Mouse (Mus musculus) skeletal muscle tissue, adult 2 months (tissue): Measurements from ENCODE around the gene Klre1.

Experiments used
- DNase-seq: peaks from one replicate; pipeline ENCODE4 v3.0.0-alpha.2; 2012; ENCODE audit warnings: low read depth, low spot score

Klre1 gene

GRCm38 (mm10) chr6:129577605-129578004 lies at the start of gene Klre1:
TSS of gene Klre1 (plus strand) at chr6:129577905.
- no peak for DNase-seq

DNA sequence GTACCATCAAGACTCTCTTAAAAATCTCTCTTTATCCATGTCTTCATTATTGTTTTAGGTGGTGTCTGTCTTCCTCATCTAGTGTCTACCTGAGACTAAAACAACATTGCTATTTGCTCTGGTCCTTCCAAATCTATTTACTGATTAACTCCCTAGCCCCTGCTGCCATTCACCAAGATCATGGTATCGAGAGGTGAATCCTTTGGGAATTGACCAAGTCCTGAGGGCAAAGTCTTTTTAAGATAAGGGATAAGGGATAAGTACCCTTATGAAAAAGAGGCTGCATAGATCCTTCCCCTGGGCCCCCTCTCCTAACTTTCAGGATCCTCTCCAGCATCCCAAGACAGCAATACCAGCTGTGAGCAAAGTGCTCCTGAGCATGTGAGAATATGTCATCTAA lies 48.1 kb upstream of the Klre1 start:
- DNase-seq: no peak

- no peak for DNase-seq
Observed at GRCm38 (mm10) chr6:129530261-129530660, 47.4 kb upstream of the Klre1 start.

DNA sequence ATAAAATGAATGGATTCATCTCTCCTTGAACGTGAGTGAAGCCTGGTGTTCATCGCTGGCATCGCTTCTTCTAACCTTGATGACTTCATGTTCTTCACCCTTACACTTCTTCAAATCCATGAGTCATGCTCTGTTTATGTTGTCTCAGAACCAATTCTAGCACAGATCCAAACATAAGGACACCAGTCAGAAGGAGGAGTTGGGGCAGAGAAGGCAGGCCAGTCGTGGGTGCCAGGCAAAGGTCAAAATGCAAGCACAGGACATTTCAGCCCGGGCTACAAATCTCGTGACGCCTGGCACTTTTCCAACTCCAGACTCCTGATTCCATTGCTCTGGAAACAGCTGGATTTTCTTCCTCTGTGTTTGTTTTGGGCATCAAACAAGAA lies 45.2 kb upstream of the Klre1 start:
- peak; percentile 65 for DNase-seq

DNA sequence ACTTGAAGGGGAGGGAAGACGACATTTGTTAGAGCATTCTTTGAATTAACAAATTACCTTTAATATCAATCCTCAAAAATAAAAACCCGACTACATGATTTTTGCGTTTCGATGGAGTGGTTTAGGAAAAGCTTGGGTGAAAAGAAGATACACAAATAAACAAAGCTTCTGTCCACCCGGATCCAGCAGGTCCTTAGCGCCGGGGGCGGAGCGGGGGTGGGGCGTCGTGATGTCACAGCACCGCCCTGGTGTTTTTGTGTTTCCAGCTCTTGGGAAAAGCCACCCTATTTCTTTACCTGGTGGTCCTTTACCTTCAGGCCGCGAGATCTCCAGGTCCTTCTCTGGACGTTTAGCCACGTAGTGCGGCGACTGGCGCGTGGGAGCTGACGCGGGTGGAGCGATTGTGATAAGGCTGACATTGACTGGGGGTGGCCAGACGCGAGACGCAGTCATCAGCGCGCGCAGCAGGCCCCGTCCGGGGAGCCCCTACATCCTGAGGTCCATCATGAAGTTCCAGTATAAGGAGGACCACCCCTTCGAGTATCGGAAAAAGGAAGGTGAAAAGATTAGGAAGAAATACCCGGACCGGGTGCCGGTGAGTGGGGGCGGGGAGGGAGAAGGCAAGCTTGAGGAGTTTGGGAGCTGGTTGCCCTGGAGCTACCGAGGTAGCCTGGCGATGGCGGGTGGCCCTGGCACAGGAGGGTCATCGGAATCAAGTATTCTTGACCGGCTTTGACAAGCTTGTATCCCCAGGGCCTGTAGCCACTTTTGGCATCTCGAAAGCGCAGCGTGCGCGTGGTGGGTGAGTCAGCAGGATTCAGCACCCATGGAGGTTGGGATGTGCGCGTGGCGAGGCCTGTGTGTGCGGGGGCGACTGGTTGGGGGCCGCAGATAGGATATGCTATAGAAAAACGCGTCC lies 44.5 kb upstream of the Klre1 start, which contains the start of gene Gabarapl1:
Gene Gabarapl1 (plus strand): TSS at position 219 of the 919 bp plus-strand sequence.
- peak; percentile 54 for DNase-seq

DNA sequence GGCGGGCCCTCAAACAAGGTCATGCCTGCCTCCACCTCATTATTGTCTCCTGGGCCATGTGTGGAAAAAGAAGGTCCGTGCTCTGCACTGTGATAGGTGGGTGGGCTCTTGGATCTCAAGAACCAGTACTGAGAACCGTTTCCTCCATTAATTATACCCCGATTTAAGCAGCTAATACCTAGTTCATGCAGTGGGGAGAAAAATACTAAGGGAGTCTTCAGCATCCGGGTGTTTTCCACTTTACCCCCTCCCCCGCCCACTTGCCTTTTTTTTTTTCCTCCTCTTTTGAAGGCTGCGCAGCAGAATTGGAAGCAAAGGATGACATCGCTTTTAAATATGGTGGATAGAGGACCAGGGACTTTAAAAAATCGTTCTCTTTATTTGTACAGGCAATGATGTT lies 43.6 kb upstream of the Klre1 start:
- DNase-seq: no peak

DNA sequence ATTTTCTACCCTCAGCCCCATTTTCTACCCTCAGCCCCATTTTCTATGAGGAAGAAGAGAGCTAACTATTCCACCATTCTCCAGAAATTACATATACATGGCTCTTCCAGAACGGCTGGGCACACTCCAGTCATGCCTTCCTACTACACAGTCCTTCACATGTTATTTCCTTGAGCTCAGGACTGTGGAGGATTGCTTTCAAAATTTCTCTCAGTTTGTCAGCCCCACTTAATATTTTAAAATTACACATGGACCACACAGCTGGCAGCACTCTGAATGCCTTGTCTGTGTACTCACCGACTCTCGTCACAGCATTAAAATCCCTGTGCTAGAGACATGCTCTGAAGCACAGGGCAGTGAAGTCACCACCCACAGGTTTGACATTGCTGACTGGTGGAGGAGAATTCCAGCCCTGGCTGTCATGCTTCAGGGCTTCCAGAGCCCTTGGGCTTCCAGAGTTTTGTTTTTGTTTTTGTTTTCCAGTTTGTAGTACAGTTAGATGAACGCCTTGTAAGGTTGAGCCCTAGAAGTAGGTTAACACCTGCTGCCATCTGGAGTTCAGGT lies 43.0 kb upstream of the Klre1 start:
- no peak for DNase-seq

DNA sequence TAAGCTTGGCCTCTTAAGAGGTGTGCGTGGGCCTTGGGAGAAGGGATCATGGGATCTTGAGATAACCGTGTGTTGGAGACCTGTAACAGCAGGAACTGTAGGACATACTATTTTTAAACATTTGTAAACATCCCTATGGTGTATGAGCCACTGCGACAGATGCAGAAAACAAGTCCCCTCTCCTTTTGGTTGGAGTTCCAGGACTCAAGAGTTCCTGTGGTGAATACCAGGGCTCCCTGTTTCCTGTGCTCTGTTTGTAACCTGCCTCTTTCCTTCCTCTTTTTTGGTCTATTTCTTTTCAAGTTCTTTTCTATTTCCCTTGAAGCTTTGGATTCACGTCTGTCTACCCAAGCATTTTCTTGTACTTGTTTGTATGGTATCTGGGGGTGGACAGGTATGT lies 42.0 kb upstream of the Klre1 start:
- no peak for DNase-seq

DNA sequence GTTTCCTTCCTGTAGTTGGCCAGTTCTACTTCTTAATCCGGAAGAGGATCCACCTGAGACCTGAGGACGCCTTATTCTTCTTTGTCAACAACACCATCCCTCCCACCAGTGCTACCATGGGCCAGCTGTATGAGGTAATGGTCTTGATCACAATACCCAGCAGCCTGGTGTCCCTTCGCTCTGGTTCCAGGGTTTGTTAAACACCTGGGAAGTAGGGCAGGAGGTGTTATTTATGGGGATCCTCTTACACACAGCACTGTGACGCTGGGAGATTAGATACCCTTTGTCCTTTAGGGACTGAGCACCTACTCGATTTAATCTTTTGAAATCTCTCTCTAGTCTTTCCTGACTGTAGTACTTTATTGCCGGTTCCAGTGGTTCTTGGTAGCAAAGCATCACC lies 39.1 kb upstream of the Klre1 start:
- no peak for DNase-seq

GRCm38 (mm10) chr6:129541931-129542330 lies 35.8 kb upstream of the Klre1 start:
- no peak for DNase-seq

GRCm38 (mm10) chr6:129542540-129542939 lies 35.2 kb upstream of the Klre1 start:
- no peak for DNase-seq

- peak; percentile 45 for DNase-seq
Observed at GRCm38 (mm10) chr6:129543709-129544606, 33.7 kb upstream of the Klre1 start.

DNA sequence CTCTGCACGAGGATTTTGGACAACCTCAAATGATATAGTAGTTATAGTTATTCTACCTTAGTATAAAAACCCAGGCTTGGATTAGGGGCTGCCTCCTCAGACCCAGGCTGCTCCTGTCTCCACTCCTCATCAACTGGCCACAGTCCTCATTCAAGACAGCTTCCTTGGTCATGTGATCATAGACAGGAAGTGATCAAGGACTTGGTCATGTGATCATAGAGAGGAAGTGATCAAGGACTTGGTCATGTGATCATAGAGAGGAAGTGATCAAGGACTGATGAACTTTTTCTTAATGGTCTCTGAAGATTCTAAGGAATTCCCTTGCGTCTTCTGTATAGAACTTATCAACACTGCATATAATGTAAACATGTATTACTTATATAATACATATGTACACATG lies 30.4 kb upstream of the Klre1 start:
- no peak for DNase-seq

DNA sequence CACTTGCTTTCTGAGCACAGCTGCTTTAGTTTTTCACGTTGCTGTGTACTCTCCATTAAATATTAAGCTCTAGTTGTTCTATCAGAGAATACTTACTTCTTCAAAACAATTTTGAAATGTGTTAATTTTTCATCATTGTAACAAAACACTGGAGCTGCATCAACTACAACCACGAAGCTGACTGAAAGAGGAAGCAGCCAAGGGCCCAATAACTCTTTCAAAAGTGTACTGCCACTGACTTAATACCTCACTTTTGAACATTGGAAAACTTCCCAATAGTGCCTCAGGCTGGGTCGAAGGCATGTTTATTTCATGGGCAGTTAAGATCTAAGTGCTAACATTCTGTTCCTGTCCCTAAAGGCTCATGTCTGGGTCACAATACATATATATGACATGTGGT lies 29.7 kb upstream of the Klre1 start:
- no peak for DNase-seq

- DNase-seq: no peak
Observed at GRCm38 (mm10) chr6:129557298-129558023, 20.2 kb upstream of the Klre1 start.

GRCm38 (mm10) chr6:129558946-129559640 lies 18.6 kb upstream of the Klre1 start:
- peak; percentile 25 for DNase-seq

DNA sequence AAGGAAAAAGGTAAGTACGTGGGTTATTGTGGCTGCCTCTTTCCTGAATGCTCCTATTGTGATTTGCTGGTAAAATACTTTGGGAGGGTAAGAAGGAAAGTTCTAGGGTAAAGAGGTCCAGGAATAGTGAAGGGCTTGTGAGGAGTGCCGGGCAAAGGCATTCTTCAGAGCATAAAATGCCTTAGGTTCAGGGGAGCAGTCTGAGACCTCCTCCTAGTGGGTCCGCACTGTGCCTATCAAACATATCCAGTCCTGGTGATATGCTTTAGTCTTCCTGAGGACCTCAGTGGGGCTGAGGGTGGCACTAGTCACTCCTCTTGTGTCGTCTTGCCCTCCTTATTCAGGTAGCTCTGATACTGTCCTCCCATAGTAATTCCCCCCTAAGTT lies 18.1 kb upstream of the Klre1 start:
- no peak for DNase-seq

DNA sequence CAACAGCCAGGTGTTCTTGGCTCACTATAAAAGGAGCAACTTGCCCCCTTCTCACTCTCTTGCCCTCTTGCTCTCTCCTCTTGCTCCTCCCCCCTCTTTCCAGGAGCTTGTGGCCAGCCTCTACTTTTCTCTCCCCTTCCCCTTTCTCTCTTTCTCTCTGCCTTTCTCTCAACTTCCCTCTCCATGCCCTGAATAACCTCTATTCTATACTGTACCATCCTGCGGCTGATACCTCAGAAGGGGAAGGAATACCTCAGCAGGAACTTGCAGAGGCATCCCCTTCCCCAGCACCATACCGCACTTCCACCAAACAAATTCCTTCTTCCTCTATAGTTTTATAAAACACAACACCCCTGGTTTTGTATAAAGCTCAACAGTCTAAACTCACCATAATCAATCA lies 12.4 kb upstream of the Klre1 start:
- DNase-seq: no peak

- no peak for DNase-seq
Observed at GRCm38 (mm10) chr6:129575315-129575714, 2.4 kb upstream of the Klre1 start.

DNA sequence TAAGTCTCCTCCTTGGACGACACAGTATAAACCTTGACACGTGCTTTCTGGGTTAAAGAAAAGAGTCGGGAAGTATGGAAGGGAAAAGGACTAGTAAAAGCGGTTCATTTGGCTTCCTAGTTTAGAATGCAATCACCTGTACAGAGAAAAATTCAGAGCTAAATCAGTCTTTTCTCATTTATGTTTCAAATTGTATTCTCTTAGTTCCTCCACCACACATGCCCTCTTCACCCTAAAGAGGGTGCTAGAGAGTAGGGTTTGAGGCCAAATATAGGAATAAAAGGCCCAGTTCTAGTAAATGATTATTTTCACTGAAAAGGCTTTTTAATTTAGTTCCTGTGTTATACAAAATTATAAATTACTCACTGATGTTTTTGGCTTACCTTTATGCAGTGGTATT lies 3.6 kb downstream of the Klre1 start:
- no peak for DNase-seq

DNA sequence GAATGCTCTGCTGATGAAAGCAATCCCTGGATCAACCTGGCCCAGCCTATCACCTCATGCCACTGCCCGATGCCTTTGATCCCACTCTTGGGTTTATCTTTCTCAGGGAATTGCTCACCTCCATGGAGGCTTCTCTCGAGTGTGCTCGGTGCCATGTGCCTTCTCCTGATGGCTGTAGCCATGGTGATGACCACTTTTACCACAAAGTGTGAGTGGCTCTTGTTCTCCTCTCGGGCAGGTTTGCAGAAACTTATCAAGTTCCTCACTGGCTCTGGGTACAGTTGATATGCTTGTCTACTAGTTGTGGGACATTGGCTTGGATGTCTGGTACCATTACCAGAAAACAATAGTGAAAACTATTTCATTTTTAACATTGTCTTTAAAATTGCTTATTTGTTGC lies 4.2 kb downstream of the Klre1 start:
- no peak for DNase-seq
